Mouse (Mus musculus) stomach, postnatal 0 days (tissue): ENCODE results near the gene Tsr3.
A peak's percentile ranks its signal among the peaks of the same experiment; 100 is the strongest.

ENCODE experiments used
- CTCF ChIP-seq: IDR thresholded peaks from 2 replicates; pipeline ENCODE4 v1.5.1; 2016; ENCODE audit warnings: antibody characterized with exemption, low read depth, mild to moderate bottlenecking, moderate library complexity
- EP300 ChIP-seq: optimal IDR thresholded peaks from 2 replicates; pipeline ENCODE3; 2016; ENCODE audit warnings: antibody characterized with exemption

DNA sequence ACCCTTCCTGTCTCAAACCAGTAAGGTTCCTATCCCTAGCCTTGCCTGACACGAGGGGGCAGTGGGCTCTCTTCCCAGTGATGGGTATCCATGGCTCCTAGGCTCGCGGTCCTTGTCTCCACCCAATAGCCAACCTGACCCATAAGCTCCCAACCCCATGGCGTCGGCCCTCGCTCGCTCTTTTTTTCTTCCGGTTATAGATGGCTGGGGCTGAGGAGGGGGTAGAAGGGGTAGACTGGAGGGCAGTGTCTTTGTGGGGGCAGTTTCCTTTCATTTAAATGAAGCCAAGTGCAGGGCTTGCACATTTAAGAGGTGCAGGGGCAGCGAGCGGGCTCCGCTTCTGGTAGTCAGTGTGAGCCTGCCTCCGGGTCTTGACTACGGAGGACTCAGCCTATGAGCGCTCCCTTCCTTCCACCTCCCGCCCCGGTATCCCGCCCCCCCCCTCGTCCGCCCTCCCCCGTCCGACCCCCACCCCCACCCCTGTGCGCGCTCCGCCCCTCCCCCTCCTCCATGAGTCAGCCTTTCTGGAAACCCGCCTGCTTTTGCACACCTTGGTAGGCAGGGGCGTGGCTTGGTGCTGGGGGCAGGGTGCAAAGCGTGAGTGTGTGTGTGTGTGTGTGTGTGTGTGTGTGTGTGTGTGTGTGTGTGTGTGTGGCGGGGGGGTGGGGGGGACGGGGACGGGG lies 18.0 kb upstream of the Tsr3 start:
- TF ChIP-seq CTCF (peak; percentile 19; the same call in 1 of the 2 replicates), EP300 (no peak)
